Mouse (Mus musculus): ENCODE data around the gene Tecr.
"Not testable (repeated sequence)": the region's sequence is repeated elsewhere in the genome, so short reads cannot be mapped to it uniquely, and the experiment has no call there.

- TF ChIP-seq CTCF (IDR thresholded peaks at IDR 0.05; ENCODE audit: low read depth); EP300 (optimal IDR thresholded peaks at IDR 0.05): not testable (repeated sequence)
Measured at GRCm38 (mm10) chr8:83571001-83571340, 36.8 kb downstream of the Tecr start.

All from stomach, postnatal 0 days (tissue).